Mouse (Mus musculus) kidney, embryonic 14.5 days (tissue): ENCODE data around the gene 4931406C07Rik. TPM values are rescaled to one million over a fixed set of nuclear protein-coding genes. Genes with fewer than 3 reads are reported as not detected.

ENCODE experiments used
- ATAC-seq: fragments of 200-750 bp; cut with Nextera tagmentation; 2 replicates; pipeline ENCODE4 v1.8.0; 2017; ENCODE audit warnings: moderate number of reproducible peaks, mild to moderate bottlenecking, moderate TSS enrichment, moderate library complexity; ENCODE audit not compliant: low FRiP score, low TSS enrichment
- H3K27ac ChIP-seq: fragments of 300-500 bp; sonication (generic); 2 replicates; pipeline ENCODE4 v1.5.1; 2014; ENCODE audit warnings: low read depth, mild to moderate bottlenecking, low read length, moderate library complexity, mixed read lengths
- H3K27me3 ChIP-seq: fragments of 300-500 bp; sonication (generic); 2 replicates; pipeline ENCODE4 v1.6.1; 2014; ENCODE audit warnings: mild to moderate bottlenecking, low read length; ENCODE audit not compliant: control insufficient read depth, insufficient read depth
- H3K36me3 ChIP-seq: fragments of 300-500 bp; sonication (generic); 2 replicates; pipeline ENCODE4 v1.6.1; 2014; ENCODE audit warnings: low read length, mixed read lengths; ENCODE audit not compliant: control insufficient read depth, insufficient read depth
- H3K4me1 ChIP-seq: fragments of 300-500 bp; sonication (generic); 2 replicates; pipeline ENCODE4 v1.6.1; 2014; ENCODE audit warnings: low read length, mixed read lengths; ENCODE audit not compliant: control insufficient read depth, insufficient read depth
- H3K4me2 ChIP-seq: fragments of 300-500 bp; sonication (generic); replicated peaks from 2 replicates; pipeline ENCODE4 v1.6.1; 2014; ENCODE audit warnings: low read depth, mild to moderate bottlenecking, low read length
- H3K4me3 ChIP-seq: fragments of 300-500 bp; sonication (generic); 2 replicates; pipeline ENCODE4 v1.5.1; 2014; ENCODE audit warnings: mild to moderate bottlenecking, low read length
- H3K9ac ChIP-seq: fragments of 300-500 bp; sonication (generic); 2 replicates; pipeline ENCODE4 v1.6.1; 2014; ENCODE audit warnings: low read depth, mild to moderate bottlenecking, low read length, moderate library complexity
- H3K9me3 ChIP-seq: fragments of 300-500 bp; sonication (generic); 2 replicates; pipeline ENCODE4 v1.6.1; 2016; ENCODE audit warnings: low read length; ENCODE audit not compliant: control insufficient read depth
- WGBS: fragments of 180-500 bp; shearing (Covaris S2); extraction: QIAGEN DNeasy Blood & Tissue Kit; methylation state at CpG from one replicate; pipeline ENCODE4 v1.1.7; 2014; 5-methylcytosine and 5-hydroxymethylcytosine counted together
- polyA plus RNA-seq: library from polyadenylated mRNA; unstranded; fragments of >200 nt; fragmentation: Nextera tagmentation; extraction: Ambion mirVana; gene quantifications from 2 replicates; pipeline ENCODE4 v1.2.1, GENCODE M21; 2014

4931406C07Rik gene
- polyA plus RNA-seq, 1 experiment from 2014 or later: 13.8 TPM

DNA sequence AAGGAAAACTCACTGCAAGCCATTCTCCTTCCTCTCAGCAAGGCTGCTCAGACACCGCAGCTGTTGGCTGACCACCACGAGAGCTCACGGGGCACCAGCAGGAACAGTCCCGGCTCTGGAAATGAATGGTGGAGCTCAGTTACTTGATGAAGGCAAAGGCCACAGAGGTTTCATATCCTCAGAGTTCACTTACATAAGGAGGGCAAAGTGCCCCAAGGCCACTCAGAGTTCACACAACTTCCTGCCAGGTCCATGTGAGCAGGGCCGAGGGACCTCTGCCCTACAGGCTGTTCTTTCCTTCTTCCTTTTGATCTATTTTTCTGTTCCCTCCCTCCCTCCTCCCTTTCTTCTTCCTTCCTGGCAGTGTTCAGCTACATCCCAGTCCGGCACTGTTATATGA, 4.8 kb downstream of the 4931406C07Rik start:
- Histone ChIP-seq H3K9me3 (no peaks in the 10 kb centered on the region), H3K4me3 (no peak overlapping the region), H3K4me2 (peak overlapping the region; percentile 1; the same call in 1 of the 2 replicates), H3K4me1 (peaks cover 6% of the 10 kb centered on the region; the same call in 1 of the 2 replicates), H3K9ac (no peak overlapping the region), H3K27me3 (no peaks in the 10 kb centered on the region), H3K36me3 (no peaks in the 10 kb centered on the region; the same call in 1 of the 2 replicates), H3K27ac (peak overlapping the region; percentile 64)
- ATAC-seq: 0 out of 2 replicates have a peak, but pooled peaks have one; percentile 8
- WGBS: 11% methylated on average over 6 of the region's 6 CpGs

DNA sequence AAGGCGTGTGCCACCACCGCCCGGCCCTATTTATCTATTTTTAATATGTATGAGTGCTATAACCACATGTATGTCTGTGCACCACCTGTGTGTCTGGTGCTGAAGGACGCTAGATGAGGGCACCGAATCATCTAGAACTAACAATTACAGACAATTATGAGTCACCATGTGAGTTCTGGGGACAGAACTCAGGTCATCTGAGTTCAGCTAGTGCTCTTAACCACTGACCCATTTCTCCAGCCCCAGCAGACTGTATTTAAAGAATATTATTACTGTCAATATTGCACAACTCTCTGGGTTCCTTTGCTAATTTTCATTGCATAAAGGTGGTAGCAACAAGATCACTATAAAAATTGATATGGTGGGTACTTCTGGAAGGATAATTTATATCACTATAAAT, 6.2 kb downstream of the 4931406C07Rik start:
- H3K4me3 ChIP-seq: no peak overlapping the region
- no peak overlapping the region for H3K4me2 ChIP-seq
- H3K27ac ChIP-seq: no peak overlapping the region
- H3K9ac ChIP-seq: no peak overlapping the region
- H3K36me3 ChIP-seq: peaks cover 3% of the 10 kb centered on the region; the same call in 1 of the 2 replicates
- no peaks in the 10 kb centered on the region for H3K27me3 ChIP-seq
- no peaks in the 10 kb centered on the region for H3K9me3 ChIP-seq
- ATAC-seq: no peak
- WGBS: 95% methylated on average over 5 of the region's 5 CpGs
- H3K4me1 ChIP-seq: peaks cover 6% of the 10 kb centered on the region; the same call in 1 of the 2 replicates

- Histone ChIP-seq H3K9ac (no peak overlapping the region), H3K4me1 (peaks cover 6% of the 10 kb centered on the region; the same call in 1 of the 2 replicates), H3K9me3 (no peaks in the 10 kb centered on the region), H3K4me2 (no peak overlapping the region), H3K27me3 (no peaks in the 10 kb centered on the region), H3K4me3 (no peak overlapping the region), H3K36me3 (peaks cover 3% of the 10 kb centered on the region; the same call in 1 of the 2 replicates), H3K27ac (no peak overlapping the region)
- WGBS: 11% methylated on average over 2 of the region's 2 CpGs
- no peak for ATAC-seq
Measured at GRCm38 (mm10) chr9:15298451-15298850, 7.8 kb downstream of the 4931406C07Rik start.

DNA sequence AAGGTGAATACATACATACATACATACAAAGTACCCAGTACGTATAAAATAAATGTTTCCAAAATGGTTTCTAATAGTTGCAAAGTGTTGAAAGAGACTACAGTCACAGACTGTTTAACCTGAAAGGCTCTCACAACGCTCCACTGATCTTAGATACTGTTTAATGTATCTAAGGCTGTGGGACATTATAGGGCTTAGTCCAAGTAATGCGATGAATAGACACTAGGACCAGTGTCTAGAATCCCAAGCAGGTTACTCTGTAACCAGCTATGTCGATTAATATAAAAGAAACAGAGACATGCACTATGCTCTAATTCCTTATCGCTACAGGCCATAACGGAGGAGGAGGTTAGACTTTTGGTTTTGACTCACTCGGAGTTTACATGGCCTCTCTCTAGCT, 9.1 kb downstream of the 4931406C07Rik start:
- Histone ChIP-seq H3K4me1 (peaks cover 6% of the 10 kb centered on the region; the same call in 1 of the 2 replicates), H3K27me3 (no peaks in the 10 kb centered on the region), H3K9ac (no peak overlapping the region), H3K27ac (no peak overlapping the region; the same call in 1 of the 2 replicates), H3K36me3 (peaks cover 3% of the 10 kb centered on the region; the same call in 1 of the 2 replicates), H3K4me2 (no peak overlapping the region), H3K9me3 (no peaks in the 10 kb centered on the region), H3K4me3 (no peak overlapping the region)
- ATAC-seq: peak; percentile 25; the same call in 1 of the 2 replicates
- WGBS: 76% methylated on average over 7 of the region's 7 CpGs

DNA sequence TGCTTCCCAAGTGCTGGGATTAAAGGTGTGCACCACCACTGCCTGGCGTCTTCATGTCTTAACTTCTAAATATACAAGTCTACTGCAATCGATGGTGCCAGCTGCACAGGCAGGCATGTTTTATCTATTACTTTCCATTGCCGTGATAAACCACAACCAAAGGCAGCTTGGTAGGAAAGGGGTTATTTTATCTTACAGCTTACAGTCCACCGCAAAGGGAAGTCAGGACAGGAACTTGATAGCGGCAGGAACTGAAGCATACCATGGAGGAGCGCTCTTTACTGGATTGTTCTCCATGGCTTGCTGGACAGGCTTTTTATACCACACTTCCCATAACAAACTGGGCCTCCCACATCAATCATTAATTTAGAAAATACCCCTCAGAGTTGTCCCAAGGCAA, 17.0 kb downstream of the 4931406C07Rik start:
- H3K27me3 ChIP-seq: no peaks in the 10 kb centered on the region
- H3K9me3 ChIP-seq: no peaks in the 10 kb centered on the region
- H3K9ac ChIP-seq: no peak overlapping the region
- no peak overlapping the region for H3K27ac ChIP-seq
- peaks cover 3% of the 10 kb centered on the region; the same call in 1 of the 2 replicates for H3K36me3 ChIP-seq
- no peak for ATAC-seq
- H3K4me2 ChIP-seq: no peak overlapping the region
- no peaks in the 10 kb centered on the region for H3K4me1 ChIP-seq
- H3K4me3 ChIP-seq: no peak overlapping the region
- 83% methylated on average over 6 of the region's 6 CpGs for WGBS

DNA sequence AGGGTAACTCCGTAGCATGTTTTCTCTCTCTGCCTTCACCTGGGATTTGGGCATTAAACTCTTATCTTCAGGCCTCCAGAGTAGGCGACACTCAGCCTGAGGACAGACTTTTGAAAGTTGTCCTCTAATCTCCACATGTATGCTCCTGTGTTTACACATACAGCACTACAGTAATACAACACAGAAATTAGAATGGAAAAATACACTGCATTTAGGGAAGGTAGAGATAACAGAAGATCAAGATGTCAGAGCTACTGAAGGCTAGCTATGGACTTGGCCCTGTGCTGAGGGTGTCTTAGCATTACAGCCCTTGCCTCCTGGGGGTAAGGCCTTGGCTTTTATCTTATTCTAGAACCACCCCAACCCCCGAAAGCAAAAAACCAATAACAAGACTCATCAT, 17.8 kb downstream of the 4931406C07Rik start:
- Histone ChIP-seq H3K27me3 (no peaks in the 10 kb centered on the region), H3K4me1 (no peaks in the 10 kb centered on the region), H3K4me2 (no peak overlapping the region), H3K9me3 (no peaks in the 10 kb centered on the region), H3K36me3 (peaks cover 3% of the 10 kb centered on the region; the same call in 1 of the 2 replicates), H3K27ac (no peak overlapping the region), H3K4me3 (no peak overlapping the region), H3K9ac (no peak overlapping the region)
- 86% methylated on average over 3 of the region's 3 CpGs for WGBS
- ATAC-seq: no peak

GRCm38 (mm10) chr9:15287846-15288245, 18.4 kb downstream of the 4931406C07Rik start:
- H3K27ac ChIP-seq: no peak overlapping the region
- H3K4me3 ChIP-seq: no peak overlapping the region
- no peaks in the 10 kb centered on the region for H3K4me1 ChIP-seq
- H3K27me3 ChIP-seq: no peaks in the 10 kb centered on the region
- no peak for ATAC-seq
- 65% methylated on average over 6 of the region's 6 CpGs for WGBS
- no peak overlapping the region for H3K4me2 ChIP-seq
- no peaks in the 10 kb centered on the region for H3K9me3 ChIP-seq
- no peak overlapping the region for H3K9ac ChIP-seq
- H3K36me3 ChIP-seq: peaks cover 3% of the 10 kb centered on the region; the same call in 1 of the 2 replicates

- Histone ChIP-seq H3K9me3 (no peaks in the 10 kb centered on the region), H3K27ac (no peak overlapping the region), H3K27me3 (no peaks in the 10 kb centered on the region), H3K4me1 (0 out of 2 replicates have a peak, but pooled peaks cover 4% of the 10 kb centered on the region), H3K36me3 (no peaks in the 10 kb centered on the region; the same call in 1 of the 2 replicates), H3K4me3 (no peak overlapping the region), H3K4me2 (no peak overlapping the region), H3K9ac (no peak overlapping the region)
- no peak for ATAC-seq
- 66% methylated on average over 3 of the region's 3 CpGs for WGBS
Measured at GRCm38 (mm10) chr9:15285443-15285842, 20.8 kb downstream of the 4931406C07Rik start.

- Histone ChIP-seq H3K9ac (peak overlapping the region; percentile 97), H3K27ac (0 out of 2 replicates have a peak overlapping the region, but pooled peaks have one; percentile 15), H3K4me1 (0 out of 2 replicates have a peak, but pooled peaks cover 10% of the 10 kb centered on the region), H3K27me3 (no peaks in the 10 kb centered on the region), H3K9me3 (no peaks in the 10 kb centered on the region), H3K36me3 (peaks cover 9% of the 10 kb centered on the region), H3K4me3 (peak overlapping the region; percentile 96), H3K4me2 (peak overlapping the region; percentile 57)
- WGBS: 48% methylated on average over 5 of the region's 5 CpGs
- peak; percentile 25; the same call in 1 of the 2 replicates for ATAC-seq
Measured at GRCm38 (mm10) chr9:15280491-15280879, 25.8 kb downstream of the 4931406C07Rik start.
